Mouse (Mus musculus) CD8-positive naive resting alpha-beta T cell, adult 2 months (primary cell): ENCODE data around the gene Prkaa1.
"Not testable (repeated sequence)": the region's sequence is repeated elsewhere in the genome, so short reads cannot be mapped to it uniquely, and the experiment has no call there.

Experiments
- DNase-seq, 2 experiments: peaks; one replicate each; pipeline ENCODE4 v3.0.0; 2022; ENCODE audit warnings: low read depth in 2 of 2, low spot score in 2 of 2

Gene Prkaa1

DNA sequence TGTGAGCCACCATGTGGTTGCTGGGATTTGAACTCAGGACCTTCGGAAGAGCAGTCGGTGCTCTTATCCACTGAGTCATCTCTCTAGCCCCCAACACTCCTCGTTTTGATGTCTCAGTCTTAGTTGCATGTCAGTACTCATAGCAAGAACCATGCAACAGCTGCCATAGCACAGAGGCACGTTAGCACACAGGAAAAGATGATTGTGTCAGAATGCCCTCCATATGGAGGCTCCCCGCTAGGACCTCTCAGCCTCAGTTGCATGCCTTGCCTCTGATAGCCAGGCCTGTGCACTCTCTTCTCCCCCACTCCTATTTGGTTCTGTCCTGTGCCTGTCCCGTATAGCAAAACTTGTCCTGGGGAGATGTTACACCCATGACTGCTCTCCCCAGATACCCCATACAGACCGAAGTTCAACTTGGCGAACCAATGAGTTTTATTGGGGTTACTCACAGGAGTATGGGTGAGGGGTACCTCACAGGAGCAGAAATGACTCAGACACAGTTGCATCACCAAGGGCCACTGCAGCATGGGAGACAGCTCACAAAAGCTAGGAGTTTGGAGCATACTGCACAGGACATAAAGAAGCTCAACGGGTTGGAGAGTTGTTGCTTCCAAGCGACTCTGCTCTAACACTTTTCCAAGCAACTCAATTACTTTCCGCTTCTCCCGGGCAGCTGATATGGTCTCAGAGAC, 14.4 kb upstream of the Prkaa1 start:
- DNase-seq = no peak

DNA sequence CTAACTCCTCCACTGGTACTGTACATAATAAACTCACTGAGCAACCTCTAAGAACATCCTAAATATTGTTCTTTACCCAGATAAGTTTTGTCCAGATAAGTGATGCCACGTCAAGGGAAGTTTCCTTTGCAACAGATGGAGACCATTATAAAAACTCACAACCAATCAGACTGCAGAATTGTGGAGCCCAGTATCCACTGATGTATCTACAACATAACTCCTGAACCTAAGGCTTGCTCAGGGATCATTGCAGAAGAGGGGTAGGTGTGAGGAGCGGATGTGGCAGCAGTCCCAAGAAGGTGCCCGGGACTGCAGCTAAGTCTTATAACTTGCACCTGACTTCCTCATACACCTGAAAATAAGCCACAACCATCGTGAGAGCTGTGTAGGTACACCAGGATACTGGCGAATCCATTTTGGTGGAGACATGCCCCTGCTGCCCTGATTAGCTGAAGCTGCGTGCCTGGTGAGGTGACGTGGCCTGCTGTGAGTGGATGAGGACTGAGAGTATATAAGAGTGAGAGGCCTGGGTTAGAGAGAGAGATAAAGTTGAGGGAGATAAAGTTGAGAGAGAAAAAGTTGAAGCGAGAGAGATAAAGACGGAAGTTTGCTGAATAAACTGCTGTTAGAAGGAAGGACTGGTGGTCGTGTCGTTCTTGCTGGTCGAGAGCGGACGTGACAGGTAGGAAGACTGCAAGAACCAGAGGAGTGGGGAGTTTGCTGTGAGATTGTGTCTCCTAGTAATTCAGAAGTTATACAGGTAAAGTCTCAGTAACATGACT, 12.6 kb upstream of the Prkaa1 start:
- DNase-seq = not testable (repeated sequence)

DNA sequence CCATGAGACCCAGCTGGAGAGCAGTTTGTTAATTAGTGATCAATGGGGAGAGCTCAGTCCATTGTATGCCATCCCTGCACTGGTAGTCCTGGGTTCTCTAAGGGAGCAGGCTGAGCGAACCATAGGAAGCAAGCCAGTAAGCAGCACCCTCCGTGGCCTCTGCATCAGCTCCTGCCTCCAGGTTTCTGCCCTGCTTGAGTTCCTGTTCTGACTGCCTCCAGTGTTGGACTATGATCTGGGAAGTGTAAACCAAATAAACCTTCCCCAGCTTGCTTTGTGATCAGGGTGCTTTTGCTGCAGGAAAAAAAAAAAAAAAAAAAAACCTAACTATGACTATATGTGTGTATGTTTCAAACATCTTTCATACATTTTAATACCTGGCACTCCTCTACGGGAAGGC, 10.4 kb upstream of the Prkaa1 start:
- DNase-seq = no peak

DNA sequence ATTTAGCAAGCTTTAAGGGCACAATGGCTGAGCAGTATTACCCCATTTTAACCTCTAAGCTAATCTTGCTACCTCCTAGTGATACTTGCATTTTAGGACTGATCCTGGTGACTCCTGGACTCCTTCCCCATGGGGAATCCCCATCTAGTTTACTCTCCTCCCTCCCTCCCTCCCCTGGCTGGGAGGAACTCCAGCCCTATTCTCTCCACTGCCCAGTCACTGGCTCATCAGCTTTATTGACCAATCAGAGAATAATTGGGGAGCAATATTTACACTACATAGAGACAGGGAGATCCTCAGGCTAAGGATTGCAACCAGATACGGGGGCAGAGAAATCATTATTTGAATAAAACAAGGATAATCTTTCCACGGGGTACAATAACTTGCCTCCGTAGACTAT, 9.5 kb upstream of the Prkaa1 start:
- no peak for DNase-seq

DNA sequence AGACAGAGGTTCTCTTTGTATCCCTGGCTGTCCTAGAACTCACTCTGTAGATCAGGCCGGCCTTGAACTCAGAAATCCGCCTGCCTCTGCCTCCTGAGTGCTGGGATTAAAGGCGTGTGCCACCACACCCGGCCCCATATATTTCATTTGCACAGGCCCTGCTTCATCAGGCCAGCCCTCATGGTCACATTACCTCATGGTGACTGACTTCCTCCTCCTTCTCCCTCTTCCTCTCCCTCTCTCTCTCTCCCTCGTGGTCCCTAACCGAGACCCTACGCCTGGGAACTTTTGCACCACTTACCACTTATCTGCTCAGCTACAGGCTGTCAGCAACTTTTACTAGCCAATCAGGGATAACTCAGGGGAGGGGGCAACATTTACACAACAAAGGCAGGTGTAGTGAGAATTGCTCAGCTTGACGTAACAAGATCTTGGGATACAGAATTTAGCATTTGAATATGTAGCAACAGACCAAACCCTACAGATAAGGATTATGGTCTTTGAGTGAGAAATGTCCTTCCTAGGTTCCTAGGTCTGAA, 8.6 kb upstream of the Prkaa1 start:
- DNase-seq = no peak

DNA sequence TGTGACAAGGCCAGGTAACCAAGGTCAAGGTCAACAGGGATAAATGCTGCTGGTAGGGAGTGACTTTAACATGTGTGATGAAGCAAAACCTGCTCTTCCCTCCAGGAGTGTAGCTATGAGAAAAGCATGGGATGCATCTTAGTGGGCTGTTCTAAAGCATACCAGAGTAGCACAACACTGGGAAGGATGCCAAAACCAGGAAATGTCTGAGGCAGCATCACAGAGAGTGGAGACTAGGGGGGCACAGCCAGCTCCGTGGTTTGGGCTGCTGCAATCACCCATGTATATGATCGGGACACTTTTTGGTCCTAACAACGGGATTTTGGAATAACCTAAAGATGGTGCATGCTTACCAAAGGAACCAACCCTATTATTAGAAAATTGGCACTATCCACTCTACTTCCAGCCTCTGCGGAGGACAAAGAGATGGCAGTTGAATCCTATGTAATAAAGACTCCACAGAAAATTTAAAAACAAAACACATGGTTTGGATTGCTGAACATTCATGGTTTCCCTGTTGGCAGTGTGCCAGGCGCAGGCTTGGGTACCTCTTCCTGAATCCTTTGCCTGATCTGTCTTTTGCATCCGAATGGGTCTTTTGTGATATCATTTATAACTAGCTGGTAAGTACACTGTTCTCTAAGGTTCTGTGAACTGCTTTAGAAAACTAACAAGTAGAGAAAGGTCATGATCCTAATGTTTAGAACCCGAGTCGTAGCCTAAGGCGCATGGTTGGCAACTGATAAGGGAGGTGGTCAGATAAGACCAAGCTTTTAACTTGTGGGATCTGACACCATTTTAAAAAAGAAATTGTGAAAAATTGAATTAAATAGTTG, 5.4 kb upstream of the Prkaa1 start:
- DNase-seq = no peak

DNA sequence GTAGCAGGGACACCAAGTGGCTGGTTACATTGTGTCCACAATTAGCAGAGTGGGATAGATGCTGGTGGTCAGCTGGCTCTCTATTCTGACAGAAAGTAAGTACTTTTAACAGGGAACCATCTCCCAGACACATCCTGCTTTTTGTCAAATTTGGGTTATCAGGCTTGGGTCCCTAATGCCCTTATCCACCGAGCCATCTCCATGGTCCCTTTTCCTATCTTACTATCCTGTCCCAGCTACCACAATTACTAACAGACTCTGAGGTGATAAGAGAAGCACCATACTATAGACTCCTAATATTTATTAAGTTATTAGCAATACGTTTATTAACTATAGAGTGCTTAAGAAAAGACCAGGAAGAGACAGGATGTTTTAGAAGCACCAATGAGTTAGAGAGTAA, 4.3 kb upstream of the Prkaa1 start:
- DNase-seq = no peak

DNA sequence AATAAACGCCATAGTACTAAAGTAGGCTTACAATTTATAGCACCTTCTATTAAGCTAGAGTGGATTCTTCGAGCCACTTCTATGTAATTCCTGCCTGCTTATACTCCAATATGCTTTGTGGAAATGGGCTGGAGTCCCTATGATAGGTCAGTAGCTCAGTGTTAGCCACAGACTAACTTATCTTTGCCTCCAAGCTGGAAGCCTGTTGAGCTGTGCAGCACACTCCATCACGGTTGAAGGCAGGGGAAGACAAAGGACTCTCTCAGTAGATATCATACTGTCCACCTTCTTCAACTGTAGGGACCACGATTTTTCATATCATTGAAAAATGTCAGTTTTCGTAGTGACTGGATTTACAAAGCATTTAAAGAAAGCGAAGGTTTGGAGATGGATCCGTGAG, 3.8 kb upstream of the Prkaa1 start:
- no peak for DNase-seq

DNA sequence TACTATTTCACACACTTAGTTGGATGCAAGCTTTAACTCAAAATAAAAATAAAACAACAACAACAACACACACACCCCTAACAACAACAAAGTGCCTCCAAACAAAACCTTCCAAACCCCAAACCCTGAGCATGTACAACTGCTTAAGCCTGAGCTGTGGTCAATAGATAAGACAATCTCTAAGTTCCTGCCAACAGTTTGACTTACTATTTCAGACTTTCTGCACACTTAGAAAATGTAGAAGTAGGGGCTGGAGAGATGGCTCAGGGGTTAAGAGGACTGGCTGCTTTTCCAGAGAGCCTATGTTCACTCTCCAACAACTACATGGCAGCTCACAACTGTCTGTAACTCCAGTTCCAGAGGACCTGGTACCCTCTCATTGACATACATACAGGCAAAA, 3.3 kb upstream of the Prkaa1 start:
- DNase-seq = no peak

DNA sequence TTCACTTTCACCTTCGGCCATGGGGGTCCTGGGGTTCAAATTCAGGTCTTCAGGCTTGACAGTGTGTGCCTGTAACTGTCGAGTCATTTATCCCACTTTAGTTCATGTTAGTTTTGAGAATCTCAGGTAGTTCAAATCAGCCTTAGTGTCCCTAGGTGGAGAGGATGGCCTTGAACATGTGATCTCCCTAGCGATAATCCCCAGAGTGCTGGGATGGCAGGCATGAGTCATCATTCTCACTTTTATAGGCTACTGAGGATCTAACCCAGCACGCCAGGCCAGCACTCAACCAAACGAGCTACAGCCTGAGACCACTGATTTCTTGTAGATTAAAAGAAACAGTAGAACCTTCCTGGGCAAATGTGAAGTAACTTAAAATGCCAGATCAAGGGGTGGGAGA, 1.6 kb upstream of the Prkaa1 start:
- DNase-seq = no peak

DNA sequence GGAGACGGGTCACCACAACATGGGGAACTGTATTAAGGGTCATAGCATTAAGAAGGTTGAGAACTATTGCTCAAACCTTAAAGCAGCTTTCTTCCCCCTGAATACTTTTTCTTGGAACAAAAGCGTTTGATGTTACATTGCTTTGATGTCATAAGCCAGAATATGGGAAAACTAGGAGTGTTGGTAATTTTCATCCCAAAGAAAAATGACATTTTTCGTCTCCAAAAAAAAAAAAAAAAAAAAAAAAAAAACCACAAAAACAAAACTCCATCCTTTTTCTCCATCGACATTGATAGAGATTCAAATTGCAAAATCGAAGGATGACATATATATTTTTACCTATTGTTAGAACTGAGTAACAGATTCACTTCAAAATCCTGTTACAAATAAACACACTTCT, 947 bp upstream of the Prkaa1 start:
- DNase-seq = no peak

DNA sequence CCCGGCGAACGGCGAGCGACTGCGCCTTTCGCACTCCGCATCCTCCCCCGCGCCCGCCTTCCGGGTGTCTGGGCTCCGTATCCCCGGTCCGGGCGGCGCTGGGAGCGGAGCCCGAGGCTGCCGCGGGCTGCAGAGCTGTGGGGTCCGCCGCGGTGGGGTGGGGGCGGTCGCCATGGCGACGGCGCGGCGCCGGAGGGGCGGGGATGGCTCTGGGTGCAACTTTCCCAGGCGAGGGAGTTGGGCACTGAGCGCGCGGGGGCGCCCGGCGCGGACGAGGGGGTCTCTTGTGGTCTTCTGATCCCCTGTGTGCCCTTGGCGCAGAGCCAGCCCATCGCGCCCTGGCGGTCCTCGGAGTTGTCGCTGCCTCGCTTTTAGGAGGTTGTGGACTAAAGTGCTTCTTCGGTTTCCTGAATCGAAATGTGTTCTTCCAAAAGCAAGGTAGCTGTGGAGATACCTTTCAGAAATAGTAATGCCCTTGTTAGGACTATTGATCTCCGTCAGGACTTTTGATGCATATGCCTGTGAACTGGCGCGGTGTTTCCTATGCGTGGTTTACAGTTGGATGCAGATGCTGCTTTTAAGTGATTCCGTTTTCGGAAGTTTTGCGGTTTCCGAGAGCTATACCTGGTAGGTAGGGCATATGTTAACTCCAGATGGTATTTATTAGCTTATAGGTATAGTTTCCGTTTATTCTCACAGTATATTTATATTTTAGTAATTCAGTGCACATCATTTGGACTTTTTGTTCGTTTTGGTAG, 539 bp downstream of the Prkaa1 start:
- peak; percentile 61 to 67 for DNase-seq

DNA sequence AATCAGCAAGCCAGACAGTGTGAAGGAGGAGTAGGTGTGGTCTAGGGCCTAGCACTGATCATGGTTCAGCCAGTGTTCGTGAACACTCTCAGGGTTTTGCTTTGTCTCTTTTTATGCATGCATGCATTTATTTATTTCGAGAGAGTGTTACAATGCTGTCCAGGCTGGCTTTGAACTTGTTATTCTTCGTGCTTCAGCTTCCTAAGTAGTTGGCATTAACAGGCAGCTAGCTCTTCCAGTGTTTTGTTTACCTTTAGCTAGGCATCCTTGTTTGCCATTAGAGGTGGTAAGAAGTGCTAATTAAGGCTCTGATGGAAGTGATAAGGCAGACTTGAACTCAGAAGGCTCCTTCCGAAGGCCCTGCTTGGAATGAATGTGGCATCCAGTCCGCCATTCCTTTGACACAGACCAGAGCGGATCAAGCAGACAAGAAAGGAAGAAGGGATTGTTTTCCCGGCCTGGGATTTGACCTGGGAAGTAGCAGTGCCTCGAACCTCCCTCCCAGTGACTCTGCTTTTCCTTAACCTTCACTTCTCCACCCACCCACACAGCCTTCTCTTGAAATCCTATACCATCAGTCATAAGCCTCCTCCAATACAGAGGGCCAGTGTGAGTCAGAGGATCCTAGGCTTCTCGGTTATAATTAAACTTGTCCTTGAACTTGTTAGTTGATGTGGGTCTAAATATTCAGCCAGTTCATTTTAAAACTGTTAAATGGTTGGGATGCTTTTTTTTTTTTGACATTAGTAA, 1.7 kb downstream of the Prkaa1 start:
- DNase-seq = no peak

DNA sequence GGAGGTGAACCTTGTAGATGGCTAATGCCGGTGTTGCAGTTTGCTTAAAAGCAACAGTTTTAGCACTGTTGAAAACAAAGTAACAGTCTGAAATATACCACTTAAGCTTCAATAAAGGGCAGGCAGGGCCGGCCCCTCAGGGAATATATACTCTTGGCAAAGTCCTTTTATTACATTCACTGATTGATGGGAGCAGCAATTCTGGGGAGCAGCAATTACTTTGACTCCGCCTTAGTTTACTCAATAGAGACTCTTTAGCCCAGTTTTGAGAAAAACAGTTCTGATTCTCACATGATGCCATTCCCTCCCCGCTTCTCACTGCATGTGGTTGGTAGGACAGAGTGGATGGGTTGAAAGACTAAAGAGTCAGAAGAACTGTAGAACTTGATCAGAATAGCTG, 5.5 kb downstream of the Prkaa1 start:
- DNase-seq = no peak

DNA sequence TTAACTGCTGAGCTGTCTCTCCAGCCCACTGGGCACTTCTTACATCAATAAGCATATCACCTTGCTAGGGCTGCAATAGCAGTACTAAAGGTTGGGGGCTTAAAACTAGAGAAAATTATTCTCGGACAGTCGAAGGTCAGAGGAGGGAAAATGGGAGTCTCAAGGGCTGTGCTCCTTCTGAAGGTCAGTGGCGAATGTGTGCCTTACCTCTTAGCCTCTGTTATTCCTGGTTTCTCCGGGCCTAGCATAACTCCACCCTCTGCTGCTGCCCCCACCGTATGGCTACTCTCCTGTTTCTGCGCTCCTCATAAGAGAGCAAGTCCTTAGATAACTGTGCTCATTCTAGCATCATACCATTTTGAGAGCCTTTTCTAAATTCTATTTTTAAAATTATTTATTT, 8.5 kb downstream of the Prkaa1 start:
- no peak for DNase-seq

DNA sequence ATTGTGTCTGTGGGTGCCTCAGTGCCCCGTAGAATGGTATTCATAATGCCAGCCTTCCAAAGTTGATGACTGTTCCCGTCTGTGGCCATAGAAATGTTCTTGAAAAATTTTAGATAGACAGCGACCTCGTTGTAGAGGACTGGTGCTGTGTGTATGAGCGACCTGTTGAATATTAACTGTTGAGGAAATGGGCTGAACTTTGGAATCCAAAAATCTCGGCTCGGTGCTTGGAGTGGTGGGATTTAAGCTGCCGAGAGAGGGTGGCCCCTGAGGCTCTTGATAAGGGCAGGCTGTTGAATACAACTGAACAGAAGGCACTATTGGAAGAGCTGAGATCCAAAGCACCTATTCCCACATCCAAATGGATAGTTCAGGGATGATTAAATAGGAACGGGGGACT, 11.0 kb downstream of the Prkaa1 start:
- DNase-seq = no peak

DNA sequence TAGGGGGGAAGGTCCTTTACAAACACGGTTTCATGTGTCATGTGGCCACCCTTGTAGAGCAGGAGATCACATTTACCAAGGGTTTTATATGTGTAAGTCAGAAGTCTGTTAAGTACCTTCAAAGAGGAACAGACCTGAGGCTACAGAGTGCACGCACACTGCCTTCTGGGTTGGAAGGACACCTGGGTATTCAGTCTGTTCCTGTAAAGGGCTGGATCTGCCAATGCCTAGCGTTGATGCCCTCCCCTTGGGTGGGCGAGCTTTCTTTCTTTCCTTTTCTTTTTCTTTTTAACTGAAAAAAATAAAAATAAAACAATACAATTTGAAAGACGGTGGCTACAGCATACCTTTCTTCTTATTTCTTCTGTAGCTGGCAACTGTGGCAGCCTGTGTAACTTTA, 11.4 kb downstream of the Prkaa1 start:
- no peak for DNase-seq

DNA sequence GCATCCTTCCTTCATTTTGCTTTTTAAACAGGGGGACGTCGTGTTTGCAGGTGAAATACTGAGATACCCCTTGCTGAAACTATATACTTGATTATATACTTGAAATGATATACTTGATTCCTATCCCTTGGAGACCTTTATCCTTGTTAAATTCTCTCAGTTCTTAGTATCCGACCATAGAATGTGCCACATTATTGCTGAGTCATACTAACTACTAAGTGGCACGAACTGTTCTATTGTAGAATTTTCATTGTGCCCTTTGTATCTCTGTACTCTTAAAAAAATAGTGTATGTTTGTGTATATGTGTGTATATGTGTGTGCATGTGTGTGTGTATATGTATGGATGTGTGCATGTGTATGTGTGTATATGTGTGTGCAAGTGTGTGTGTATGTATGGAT, 12.7 kb downstream of the Prkaa1 start:
- no peak for DNase-seq

DNA sequence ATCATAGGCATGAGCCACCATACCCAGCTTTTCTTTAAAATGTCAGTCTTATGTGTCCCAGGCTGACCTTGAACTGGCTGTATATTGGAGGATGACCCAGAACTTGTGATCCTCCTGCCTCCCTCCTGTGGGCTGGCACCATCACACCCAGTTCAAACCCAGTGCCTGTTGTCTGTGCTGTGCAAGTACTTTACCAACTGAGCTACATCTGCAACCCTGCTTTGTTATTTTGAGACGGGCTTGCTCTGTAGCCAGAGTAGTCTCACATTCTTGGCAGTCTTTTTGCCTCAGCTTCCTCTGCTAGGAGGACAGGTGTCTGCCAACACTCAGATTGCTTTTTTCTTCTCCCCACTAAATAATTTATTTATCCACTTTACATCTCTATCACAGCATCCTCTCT, 13.7 kb downstream of the Prkaa1 start:
- DNase-seq = no peak

DNA sequence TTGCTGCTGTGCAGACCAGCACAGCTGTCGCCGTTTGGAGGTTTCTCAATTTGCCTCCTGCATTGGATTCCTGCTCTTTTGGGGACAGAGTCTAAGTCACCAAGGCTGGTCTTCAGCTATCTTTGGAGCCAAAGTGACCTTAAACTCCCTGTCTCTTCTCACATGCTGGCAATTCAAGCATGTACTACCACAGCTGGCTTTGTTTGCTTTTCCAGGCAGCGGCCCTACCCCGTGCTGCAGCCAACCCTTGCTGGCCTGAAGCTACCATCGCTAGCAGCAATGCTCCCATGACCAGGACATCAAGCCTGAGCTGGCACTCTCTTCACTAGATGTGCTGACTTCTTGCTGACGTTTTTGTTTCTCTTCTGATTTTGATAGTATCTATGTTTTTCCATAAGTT, 15.2 kb downstream of the Prkaa1 start:
- no peak for DNase-seq
